Mouse (Mus musculus) liver, adult (tissue): Measurements from ENCODE around the gene Trabd.

Source experiments
- GATA4 ChIP-seq: IDR thresholded peaks from 2 replicates; pipeline ENCODE4 v1.6.1; 2014; ENCODE audit warnings: mild to moderate bottlenecking, low read length; ENCODE audit not compliant: insufficient replicate concordance

Gene Trabd

DNA sequence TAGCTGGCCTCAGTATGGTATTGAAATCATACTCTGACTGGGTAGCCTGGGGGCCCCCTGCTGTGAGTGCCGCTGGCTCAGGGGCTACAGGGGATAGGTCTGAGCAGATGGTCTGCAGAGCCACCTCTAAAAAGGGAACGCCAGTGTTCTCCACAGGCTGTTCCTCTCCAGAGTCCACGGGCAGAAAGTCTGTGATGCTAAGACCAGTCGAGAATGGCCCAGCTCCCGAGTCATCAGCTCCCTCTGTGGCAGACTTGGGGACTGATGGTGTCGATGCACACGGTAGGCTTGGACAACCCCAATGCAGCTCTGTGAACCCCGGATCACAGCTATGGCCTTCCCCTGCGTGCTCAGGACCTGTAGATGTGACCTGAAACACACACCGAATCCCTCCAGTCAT lies 29.0 kb downstream of the Trabd start:
- TF ChIP-seq GATA4 = no peak

GRCm38 (mm10) chr15:89104425-89104824 lies 29.5 kb downstream of the Trabd start:
- no peak for TF ChIP-seq GATA4

DNA sequence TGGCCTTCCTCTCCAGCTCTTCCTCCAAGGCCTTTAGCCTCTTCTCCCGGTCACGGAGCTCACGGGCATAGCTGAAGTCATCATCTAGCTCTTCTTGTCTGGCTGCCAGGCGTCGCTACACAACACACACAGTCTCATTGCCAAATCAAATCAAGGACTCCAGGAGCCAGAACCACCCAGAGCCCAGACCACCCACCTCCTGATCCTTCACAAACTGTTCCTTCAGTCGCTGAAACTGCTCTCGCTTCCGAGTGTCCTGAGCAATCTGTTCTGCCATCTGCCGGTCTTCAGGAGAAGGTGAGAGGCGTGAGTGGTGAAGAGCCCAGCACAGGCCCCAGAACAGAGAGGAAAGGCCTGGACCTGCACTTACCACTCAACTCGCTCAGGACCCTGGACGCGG lies 31.1 kb downstream of the Trabd start:
- TF ChIP-seq GATA4 = no peak

DNA sequence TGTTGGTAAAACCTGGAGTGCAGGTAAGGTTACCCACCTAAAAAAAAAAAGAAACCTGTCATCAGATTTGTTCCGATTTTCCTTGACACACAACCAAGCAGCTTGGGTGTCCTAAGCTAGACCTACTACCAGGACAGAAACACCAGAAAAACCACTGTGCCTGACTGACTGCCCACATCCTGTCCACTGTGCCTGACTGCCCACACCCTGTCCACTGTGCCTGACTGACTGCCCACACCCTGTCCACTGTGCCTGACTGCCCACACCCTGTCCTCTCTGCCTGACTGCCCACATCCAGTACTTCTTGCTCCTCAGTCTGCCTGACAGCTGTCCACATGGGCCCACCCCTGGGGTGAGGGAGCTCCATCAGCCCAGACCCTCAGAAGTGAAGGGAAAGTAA lies 32.1 kb downstream of the Trabd start:
- TF ChIP-seq GATA4 = no peak

DNA sequence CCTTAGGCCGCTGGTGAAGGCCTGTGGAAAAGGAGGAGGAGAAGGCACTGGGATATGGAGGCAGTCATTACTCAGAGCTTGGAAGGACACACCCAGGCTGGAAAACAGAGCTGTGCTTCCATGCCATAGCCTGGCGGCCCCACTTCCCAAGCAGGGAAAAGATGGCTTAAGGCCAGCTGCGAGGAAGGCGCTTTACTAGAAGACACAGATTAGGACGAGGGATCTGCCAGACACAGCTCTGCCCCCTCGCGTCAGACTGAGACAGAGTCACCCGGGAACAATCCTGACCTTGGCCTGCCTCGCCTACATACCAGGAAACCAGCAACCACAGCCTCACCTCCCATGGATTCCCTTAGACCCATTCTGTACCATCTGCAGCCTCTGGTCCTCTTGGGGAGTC lies 35.2 kb downstream of the Trabd start:
- no peak for TF ChIP-seq GATA4

DNA sequence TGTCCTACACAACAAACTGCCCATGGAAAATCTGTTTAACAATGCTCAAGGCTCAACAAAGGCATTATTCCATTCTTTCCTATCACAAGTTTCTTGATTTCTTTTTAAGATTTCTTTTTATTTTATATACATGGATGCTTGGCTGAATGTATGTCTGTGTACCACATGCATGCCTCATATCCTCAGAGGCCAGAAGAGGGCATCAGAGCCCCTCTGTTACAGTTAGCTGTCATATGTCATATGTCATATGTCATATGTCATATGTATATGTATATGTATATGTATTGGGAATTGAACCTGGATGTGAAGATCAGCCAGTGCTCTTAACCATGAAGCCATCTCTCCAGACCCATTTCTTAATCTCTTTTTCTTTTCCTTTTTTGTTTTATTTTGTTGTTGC lies 43.1 kb downstream of the Trabd start:
- no peak for TF ChIP-seq GATA4

DNA sequence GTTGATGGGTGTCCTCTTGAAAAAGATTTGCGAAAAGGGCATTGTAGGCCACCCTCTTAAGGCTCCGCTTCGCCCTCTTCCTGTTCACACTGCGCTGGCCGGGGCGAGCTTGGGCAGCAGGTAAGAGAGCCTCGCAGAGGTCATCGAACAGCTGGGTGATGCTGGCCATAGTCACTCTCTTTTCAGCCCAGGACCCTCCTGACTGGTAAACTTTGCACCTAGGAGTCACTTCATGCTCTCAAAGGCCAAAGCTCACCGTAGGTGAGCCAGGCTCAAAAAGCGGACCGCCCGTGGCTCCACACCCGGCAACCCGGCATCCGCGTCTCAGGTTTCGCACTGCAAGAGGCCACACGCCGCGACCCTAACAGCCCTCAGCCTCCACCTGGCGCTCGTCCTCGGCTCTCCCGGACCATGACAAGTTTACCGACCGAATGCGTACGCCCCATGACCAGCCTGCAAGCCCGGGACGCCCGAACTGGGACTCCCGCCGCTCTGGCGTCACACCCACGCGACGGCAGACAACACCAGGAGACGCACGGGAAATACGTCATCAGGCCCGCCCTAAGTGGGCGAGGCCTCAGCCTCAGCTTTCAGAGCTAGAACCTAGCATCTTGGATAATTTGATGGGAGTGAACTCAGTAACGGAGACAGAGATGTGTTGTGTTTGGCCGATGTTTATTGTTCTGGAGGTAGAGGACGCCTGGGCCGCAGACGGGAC lies 47.9 kb downstream of the Trabd start, which contains the start of gene Tubgcp6:
TSS of gene Tubgcp6 (minus strand) at position 464 of the 718 bp plus-strand sequence.
- peak; percentile 56; the same call in 1 of the 2 replicates for TF ChIP-seq GATA4

DNA sequence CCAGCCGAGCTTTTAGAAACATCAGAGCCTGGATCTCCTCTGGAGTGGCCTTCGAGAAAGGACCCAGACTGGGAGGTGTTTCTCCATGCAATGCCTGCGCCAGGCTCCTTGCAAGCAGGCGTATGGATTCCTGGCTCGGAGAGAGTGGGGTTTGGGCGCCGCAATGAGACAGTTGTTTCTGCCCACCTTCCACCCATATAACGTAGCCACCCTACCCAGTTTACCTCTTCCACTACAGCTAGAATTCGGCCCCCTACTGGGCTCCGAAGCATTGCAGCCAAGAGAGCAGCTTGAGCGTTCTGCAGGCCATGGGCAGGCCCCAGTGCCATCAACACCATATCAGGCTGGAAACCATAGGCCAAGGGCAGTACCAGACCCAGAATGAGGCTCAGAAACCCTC lies 48.7 kb downstream of the Trabd start:
- TF ChIP-seq GATA4 = no peak

GRCm38 (mm10) chr15:89124312-89124711 lies 49.4 kb downstream of the Trabd start:
- no peak for TF ChIP-seq GATA4

- TF ChIP-seq GATA4 = no peak
Observed at GRCm38 (mm10) chr15:89125351-89125750, 50.4 kb downstream of the Trabd start.

DNA sequence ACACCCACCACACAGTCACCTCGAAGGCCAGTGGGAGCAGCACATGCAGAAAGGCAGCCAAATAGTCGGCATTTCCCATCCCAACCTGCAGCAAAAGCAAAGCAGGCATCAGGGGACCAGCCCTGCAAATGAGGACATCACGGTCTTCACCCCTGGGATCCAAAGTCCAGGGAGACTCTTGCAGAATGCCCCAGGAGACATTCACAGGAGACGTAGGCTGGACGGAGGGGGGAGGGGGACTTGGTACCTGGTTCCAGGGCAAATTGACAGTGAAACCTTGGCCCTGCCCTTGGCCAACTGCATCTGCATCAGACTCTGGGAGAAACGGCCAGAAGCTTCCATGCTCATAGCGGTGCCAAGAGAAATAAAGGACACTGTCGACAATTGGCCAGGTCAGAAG lies 51.7 kb downstream of the Trabd start:
- no peak for TF ChIP-seq GATA4

GRCm38 (mm10) chr15:89127364-89127940 lies 52.5 kb downstream of the Trabd start:
- TF ChIP-seq GATA4 = no peak

DNA sequence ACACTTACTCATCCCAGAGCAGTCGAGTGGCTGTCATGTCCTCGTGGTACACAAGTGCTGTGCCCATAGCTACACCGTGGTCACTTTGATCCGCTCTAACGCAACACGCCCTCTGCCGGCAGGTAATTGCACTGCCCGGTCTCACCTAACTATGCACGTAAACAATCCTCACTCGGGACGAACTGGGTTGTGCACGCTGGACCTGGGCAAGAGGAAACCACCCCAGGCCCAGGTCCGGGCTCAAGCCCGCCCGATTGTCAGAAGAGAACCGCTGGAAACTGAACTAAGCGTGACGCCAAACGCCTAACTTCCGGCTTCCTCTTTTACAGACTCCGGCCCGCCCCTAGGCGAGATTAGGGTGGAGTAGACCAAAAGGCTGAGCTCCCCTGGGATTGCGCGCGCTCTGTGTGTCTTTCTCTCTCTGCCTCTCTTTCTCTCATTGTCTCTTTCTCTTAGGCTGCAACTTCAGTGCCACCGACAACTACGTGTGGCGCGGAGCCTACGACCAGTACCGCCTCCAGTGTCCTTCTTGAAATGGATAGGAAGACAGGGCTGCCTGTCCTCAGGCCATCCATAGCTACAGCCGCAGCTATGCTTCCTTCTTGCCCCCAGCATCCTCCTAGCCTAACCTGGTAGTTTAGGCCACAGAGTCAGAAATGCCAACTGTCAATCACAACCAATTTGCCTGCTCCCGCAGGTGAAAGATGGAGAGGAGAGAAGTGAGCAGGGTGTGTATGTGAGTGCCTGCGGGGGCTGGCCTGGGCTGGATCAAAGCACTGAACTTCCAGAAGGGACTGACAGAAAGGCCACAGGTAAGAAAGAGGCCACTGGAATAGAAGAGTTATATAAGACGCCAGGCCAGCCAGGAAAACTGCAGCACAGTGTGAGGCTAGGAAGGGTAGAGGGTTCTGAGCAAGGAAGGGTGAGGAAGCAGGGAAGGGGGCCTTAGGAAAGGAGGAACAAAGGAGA lies 53.7 kb downstream of the Trabd start, which contains the start of gene Hdac10:
TSS of gene Hdac10 (minus strand) at position 319 of the 969 bp plus-strand sequence.
- TF ChIP-seq GATA4 = no peak; the same call in 1 of the 2 replicates

- TF ChIP-seq GATA4 = no peak
Observed at GRCm38 (mm10) chr15:89130245-89130644, 55.3 kb downstream of the Trabd start.

DNA sequence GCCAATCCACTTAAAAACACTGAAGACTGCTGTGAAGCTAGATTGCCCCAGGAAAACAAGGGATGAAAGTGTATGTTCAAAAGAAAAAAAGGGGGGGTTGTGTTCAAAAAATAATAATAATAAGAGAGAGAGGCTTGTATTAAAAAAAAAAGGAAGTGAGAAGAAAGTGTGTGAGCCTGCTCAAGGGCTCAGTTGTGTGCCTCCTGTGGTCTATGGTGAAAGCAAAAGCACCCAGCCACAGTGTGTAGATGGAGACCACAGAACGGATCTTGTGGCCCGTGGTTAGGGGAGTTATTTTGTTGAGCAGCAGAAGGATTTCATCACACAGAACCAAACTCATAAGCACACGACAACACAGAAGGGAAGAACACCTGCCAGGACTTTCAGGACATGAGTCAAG lies 56.4 kb downstream of the Trabd start:
- TF ChIP-seq GATA4 = no peak
